In genomic region chr3:85186661-85187076, GRCm38 (mm10) we compare ENCODE assay signal across 9 mouse cellular contexts.
A peak's percentile ranks its signal among the peaks of the same experiment; 100 is the strongest.
DNase-seq lines count a peak whose midpoint lies in the region; ATAC-seq lines count a peak whose summit lies in the region.
"Had no signal": no experiment of that assay in that cellular context is flagged by ENCODE, and none has a peak within 500 bp of the region (broad histone marks: within the 10 kb centered on the region; RNA-seq: fewer than 3 reads in every experiment).

No protein-coding gene starts in this region.

- H3K36me3 ChIP-seq in heart, embryonic 13.5 days: no peaks in the 10 kb centered on the region
- H3K36me3 ChIP-seq in midbrain, embryonic 13.5 days: no peaks in the 10 kb centered on the region

- H3K27ac ChIP-seq in heart, embryonic 13.5 days (replicated peaks): no peak overlapping the region; the same call in 1 of the 2 replicates
- no peak overlapping the region for H3K27ac ChIP-seq in midbrain, embryonic 13.5 days

- peaks cover 40% of the 10 kb centered on the region for H3K4me1 ChIP-seq in heart, embryonic 13.5 days
- peaks cover 35% of the 10 kb centered on the region for H3K4me1 ChIP-seq in midbrain, embryonic 13.5 days (replicated peaks)

- no peak for ATAC-seq in heart, embryonic 13.5 days (ENCODE audit: extremely low read depth, insufficient number of reproducible peaks, low FRiP score, low TSS enrichment)
- ATAC-seq in midbrain, embryonic 13.5 days: peak; percentile 75
- no peak for ATAC-seq in erythroid progenitor cell, adult 5-6 weeks (replicated peaks; ENCODE audit: low FRiP score, poor library complexity, severe bottlenecking)

- H3K4me3 ChIP-seq in heart, embryonic 13.5 days: peak overlapping the region; percentile 36
- H3K4me3 ChIP-seq in midbrain, embryonic 13.5 days (replicated peaks): no peak overlapping the region
- H3K4me3 ChIP-seq: megakaryocyte, embryonic 14.5 days had no signal

- H3K9me3 ChIP-seq in heart, embryonic 13.5 days: no peaks in the 10 kb centered on the region
- H3K9me3 ChIP-seq in midbrain, embryonic 13.5 days: no peaks in the 10 kb centered on the region
- H3K9me3 ChIP-seq: megakaryocyte, embryonic 14.5 days had no signal

- H3K4me2 ChIP-seq in heart, embryonic 13.5 days: peak overlapping the region; percentile 68
- H3K4me2 ChIP-seq in midbrain, embryonic 13.5 days (replicated peaks): peak overlapping the region; percentile 40

- 0 out of 2 replicates have a peak, but pooled peaks cover 5% of the 10 kb centered on the region for H3K27me3 ChIP-seq in heart, embryonic 13.5 days (replicated peaks)
- H3K27me3 ChIP-seq in midbrain, embryonic 13.5 days: 0 out of 2 replicates have a peak, but pooled peaks cover 6% of the 10 kb centered on the region
- H3K27me3 ChIP-seq: megakaryocyte, embryonic 14.5 days had no signal

- 32% methylated on average over 19 of the region's 19 CpGs for WGBS in heart, embryonic 13.5 days
- 37% methylated on average over 19 of the region's 19 CpGs for WGBS in midbrain, embryonic 13.5 days

- peak; percentile 24 for DNase-seq in embryo, embryonic 10 days (ENCODE audit: low spot score)
- DNase-seq in embryo, embryonic 9.5 days (ENCODE audit: extremely low spot score): no peak
- DNase-seq in cerebellum, adult 9-10 months: peak; percentile 77
- peak; percentile 58 to 60 for DNase-seq in layer of hippocampus, postnatal 10 days (ENCODE audit: low spot score in 2 of 2)
- peak; percentile 43 for DNase-seq in testis, postnatal 14 days (ENCODE audit: low spot score)

- peak overlapping the region; percentile 63 for H3K9ac ChIP-seq in heart, embryonic 13.5 days
- H3K9ac ChIP-seq in midbrain, embryonic 13.5 days (replicated peaks): peak overlapping the region; percentile 32; the same call in 1 of the 2 replicates
